Mouse (Mus musculus) liver, embryonic 14.5 days (tissue): ENCODE measurements around the gene Sos1. TPM values are rescaled to one million over a fixed set of nuclear protein-coding genes. Genes with fewer than 3 reads are reported as not detected.

ENCODE experiments used
- ATAC-seq: fragments of 200-750 bp; cut with Nextera tagmentation; 2 replicates; pipeline ENCODE4 v1.8.0; 2017; ENCODE audit warnings: moderate number of reproducible peaks, mild to moderate bottlenecking, moderate library complexity; ENCODE audit not compliant: insufficient read depth
- DNase-seq, 3 experiments: peaks; one replicate each; pipeline ENCODE4 v3.0.0-alpha.2; 2012 to 2013; ENCODE audit warnings: low read depth in 3 of 3, low spot score in 3 of 3
- H3K27ac ChIP-seq: fragments of 300-500 bp; sonication (generic); 2 replicates; pipeline ENCODE4 v1.5.1; 2014; ENCODE audit warnings: moderate library complexity, mild to moderate bottlenecking, control low read depth, inconsistent platforms
- H3K27me3 ChIP-seq: fragments of 300-500 bp; sonication (generic); 2 replicates; pipeline ENCODE4 v1.6.1; 2014; ENCODE audit warnings: mild to moderate bottlenecking, low read length, moderate library complexity; ENCODE audit not compliant: control insufficient read depth, insufficient read depth
- H3K36me3 ChIP-seq: fragments of 300-500 bp; sonication (generic); replicated peaks from 2 replicates; pipeline ENCODE4 v1.6.1; 2014; ENCODE audit warnings: low read depth; ENCODE audit not compliant: control insufficient read depth, insufficient read depth
- H3K4me1 ChIP-seq, 2 experiments: fragments of 200-500 bp in 1 of 2; fragments of 300-500 bp in 1 of 2; sonication (generic) in 1 of 2; replicated peaks; 2 replicates each; pipeline ENCODE4 v1.6.1; 2012 to 2014; ENCODE audit warnings: antibody characterized with exemption in 1 of 2, inconsistent platforms in 1 of 2, low read length in 1 of 2; ENCODE audit not compliant: control insufficient read depth in 2 of 2, insufficient read depth in 2 of 2
- H3K4me2 ChIP-seq: fragments of 300-500 bp; sonication (generic); 2 replicates; pipeline ENCODE4 v1.6.1; 2014; ENCODE audit warnings: low read depth, mild to moderate bottlenecking, control low read depth, moderate library complexity
- H3K4me3 ChIP-seq, 2 experiments: fragments of 200-500 bp in 1 of 2; fragments of 300-500 bp in 1 of 2; sonication (generic) in 1 of 2; 2 replicates each; pipeline ENCODE4 v1.5.1; 2012 to 2014; ENCODE audit warnings: low read depth in 2 of 2, low read length in 2 of 2, mild to moderate bottlenecking in 2 of 2, control low read depth in 1 of 2, inconsistent platforms in 1 of 2, moderate library complexity in 1 of 2; ENCODE audit not compliant: insufficient read depth in 1 of 2
- H3K9ac ChIP-seq: fragments of 300-500 bp; sonication (generic); replicated peaks from 2 replicates; pipeline ENCODE4 v1.6.1; 2014; ENCODE audit warnings: mild to moderate bottlenecking, control low read depth, moderate library complexity
- H3K9me3 ChIP-seq: fragments of 300-500 bp; sonication (generic); 2 replicates; pipeline ENCODE4 v1.6.1; 2016; ENCODE audit warnings: low read length, mixed read lengths; ENCODE audit not compliant: control insufficient read depth
- CTCF ChIP-seq: IDR thresholded peaks from 2 replicates; pipeline ENCODE4 v1.5.1; 2016; ENCODE audit warnings: antibody characterized with exemption, low read depth, control low read depth
- EP300 ChIP-seq: IDR thresholded peaks from 2 replicates; pipeline ENCODE4 v1.6.1; 2016; ENCODE audit warnings: antibody characterized with exemption, low read depth
- WGBS: fragments of 180-500 bp; shearing (Covaris S2); extraction: QIAGEN DNeasy Blood & Tissue Kit; methylation state at CpG from one replicate; pipeline ENCODE4 v1.1.7; 2014; ENCODE audit not compliant: insufficient replicate concordance; 5-methylcytosine and 5-hydroxymethylcytosine counted together
- polyA plus RNA-seq, 2 experiments: library from polyadenylated mRNA; depleted of rRNA in 1 of 2; stranded (reverse) in 1 of 2; unstranded in 1 of 2; fragments of >200 nt; fragmentation: Nextera tagmentation in 1 of 2; extraction: Ambion mirVana in 1 of 2; gene quantifications; 2 replicates each; pipeline versions ENCODE4 v1.2.1 to v1.2.3; 2012 to 2014

Gene Sos1
- polyA plus RNA-seq, 2 experiments, result 1.3 to 1.7 TPM

- H3K9ac ChIP-seq, result no peak overlapping the region
- peaks cover 0 to 22% of the 10 kb centered on the region in 2 experiments; a peak in 2 of 4 replicates for H3K4me1 ChIP-seq
These were observed 30.2 kb upstream of the Sos1 start for GRCm38 (mm10) chr17:80510459-80510855.

DNA sequence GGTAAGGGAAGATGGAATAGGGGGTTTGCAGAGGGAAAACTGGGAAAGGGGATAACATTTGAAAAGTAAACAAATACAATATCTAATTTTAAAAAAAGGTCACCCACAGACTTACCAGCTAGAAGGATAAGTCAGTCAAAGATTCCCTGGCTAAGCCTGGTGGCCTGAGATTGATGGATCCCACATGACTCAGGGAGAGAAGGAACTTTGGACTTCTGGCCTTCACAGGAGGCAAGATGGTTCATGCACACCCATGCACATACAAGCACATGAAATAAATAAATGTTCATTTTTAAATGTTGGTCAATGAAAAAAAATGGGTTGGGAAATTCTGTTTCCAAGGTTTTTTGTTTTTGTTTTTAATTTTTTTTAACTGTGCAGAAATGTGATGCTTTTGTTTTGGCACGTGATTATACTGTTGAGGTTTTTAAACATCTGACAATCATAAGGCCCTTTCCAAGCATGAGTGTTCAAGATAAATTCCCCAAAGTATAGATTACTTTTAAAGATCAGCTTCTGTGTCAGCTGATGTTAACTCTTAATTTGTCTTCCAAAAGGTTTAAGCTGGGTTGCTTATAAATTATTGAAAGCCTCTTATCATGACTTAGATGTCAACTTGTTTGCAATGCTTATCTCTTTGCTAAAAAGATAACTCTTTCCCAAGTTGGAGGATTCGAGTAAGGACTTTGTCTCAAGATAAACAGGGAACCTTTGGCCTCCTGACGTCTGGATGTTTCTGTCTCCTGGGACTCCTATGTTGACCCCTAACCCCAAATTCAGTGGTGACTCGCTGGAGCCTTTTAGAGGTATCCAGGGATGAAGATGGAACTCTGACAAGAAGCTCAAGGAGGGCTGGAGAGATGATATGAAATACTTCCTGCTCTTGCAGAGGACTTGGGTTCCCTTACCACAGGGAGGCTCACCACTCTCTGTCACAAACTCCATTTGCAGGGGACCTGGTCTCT is 29.5 kb upstream of the Sos1 start:
- Histone ChIP-seq H3K9me3 (no peaks in the 10 kb centered on the region), H3K27me3 (no peaks in the 10 kb centered on the region), H3K36me3 (no peaks in the 10 kb centered on the region), H3K4me3 (no peak overlapping the region), H3K4me2 (no peak overlapping the region), H3K27ac (no peak overlapping the region), H3K4me1 (peaks cover 0 to 19% of the 10 kb centered on the region in 2 experiments; a peak in 2 of 4 replicates), H3K9ac (no peak overlapping the region)
- ATAC-seq (no peak), DNase-seq (no peak)
- WGBS, result 32% methylated on average over 4 of the region's 4 CpGs
- TF ChIP-seq CTCF, result no peak
- no peak for TF ChIP-seq EP300

More at GRCm38 (mm10) chr17:80510459-80510855, 30.2 kb upstream of the Sos1 start:
- no peak for DNase-seq
- TF ChIP-seq EP300, result no peak
- no peak for TF ChIP-seq CTCF
- 50% methylated on average over 3 of the region's 3 CpGs for WGBS
- Histone ChIP-seq H3K27ac (no peak overlapping the region), H3K9me3 (no peaks in the 10 kb centered on the region), H3K4me2 (no peak overlapping the region), H3K36me3 (no peaks in the 10 kb centered on the region), H3K27me3 (no peaks in the 10 kb centered on the region), H3K4me3 (no peak overlapping the region)
- ATAC-seq, result no peak

DNA sequence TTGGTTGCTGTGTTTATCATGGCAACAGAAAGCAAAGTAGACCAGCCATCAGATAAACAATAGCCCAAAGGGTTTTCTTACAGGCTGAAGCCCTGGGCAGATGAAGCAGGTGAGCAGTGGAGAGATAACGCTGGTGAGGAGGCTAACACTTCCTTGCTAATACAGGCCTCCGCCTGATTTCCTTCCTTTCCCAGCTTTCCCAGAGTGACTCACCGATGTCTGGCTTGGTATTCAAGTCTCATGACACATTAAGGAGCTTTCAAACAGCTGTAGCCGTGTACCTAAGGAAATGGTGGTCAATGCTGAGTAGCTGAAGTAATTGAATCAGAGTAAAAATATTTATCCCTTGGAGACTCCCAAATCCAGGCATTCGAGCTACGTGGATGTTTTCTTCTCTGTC is 25.5 kb upstream of the Sos1 start:
- no peaks in the 10 kb centered on the region for H3K36me3 ChIP-seq
- no peak for TF ChIP-seq EP300
- DNase-seq, result no peak
- ATAC-seq, result no peak
- no peaks in the 10 kb centered on the region for H3K27me3 ChIP-seq
- H3K4me1 ChIP-seq, result peaks cover 0 to 16% of the 10 kb centered on the region in 2 experiments; a peak in 3 of 4 replicates
- no peak overlapping the region for H3K4me3 ChIP-seq
- no peak overlapping the region for H3K27ac ChIP-seq
- no peak overlapping the region for H3K9ac ChIP-seq
- 56% methylated on average over 6 of the region's 6 CpGs for WGBS
- no peak overlapping the region for H3K4me2 ChIP-seq
- no peaks in the 10 kb centered on the region for H3K9me3 ChIP-seq

GRCm38 (mm10) chr17:80505342-80505741 is 25.1 kb upstream of the Sos1 start:
- Histone ChIP-seq H3K9me3 (no peaks in the 10 kb centered on the region), H3K4me1 (peaks cover 0 to 17% of the 10 kb centered on the region in 2 experiments; a peak in 3 of 4 replicates), H3K36me3 (no peaks in the 10 kb centered on the region), H3K27ac (no peak overlapping the region), H3K27me3 (no peaks in the 10 kb centered on the region), H3K4me3 (no peak overlapping the region), H3K4me2 (no peak overlapping the region), H3K9ac (no peak overlapping the region)
- 50% methylated on average over 4 of the region's 4 CpGs for WGBS
- ATAC-seq, result no peak
- TF ChIP-seq CTCF (no peak), EP300 (no peak)
- DNase-seq, result no peak

DNA sequence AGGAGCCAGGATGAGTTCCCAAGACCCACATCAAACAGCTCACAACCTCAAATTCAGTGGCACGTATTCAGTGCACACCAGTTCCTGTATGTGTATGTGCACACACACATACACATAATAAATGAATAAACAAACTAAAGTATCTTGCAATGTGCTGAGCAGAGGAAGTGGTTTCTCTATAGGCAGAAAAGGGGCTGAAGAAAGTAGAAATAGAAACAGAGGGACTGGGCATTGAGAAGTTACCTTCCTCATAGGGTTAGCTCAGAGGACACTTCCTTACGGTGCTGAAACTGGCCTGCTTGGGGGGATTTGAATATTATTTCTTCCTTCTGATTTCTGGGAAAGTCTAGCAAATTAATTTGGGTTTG is 21.5 kb upstream of the Sos1 start:
- H3K27ac ChIP-seq, result no peak overlapping the region
- WGBS, result 39% methylated on average over 2 of the region's 2 CpGs
- no peak overlapping the region for H3K4me3 ChIP-seq

More for the DNA sequence above, 21.5 kb upstream of the Sos1 start:
- no peaks in the 10 kb centered on the region for H3K36me3 ChIP-seq
- no peak for TF ChIP-seq EP300
- TF ChIP-seq CTCF, result no peak
- no peaks in the 10 kb centered on the region for H3K9me3 ChIP-seq
- no peaks in the 10 kb centered on the region for H3K27me3 ChIP-seq
- no peak for DNase-seq
- no peak overlapping the region for H3K9ac ChIP-seq
- no peak overlapping the region for H3K4me2 ChIP-seq
- ATAC-seq, result no peak
- H3K4me1 ChIP-seq, result peaks cover 0 to 16% of the 10 kb centered on the region in 2 experiments; a peak in 3 of 4 replicates
